Mouse (Mus musculus) embryonic facial prominence, embryonic 11.5 days (tissue): Measurements from ENCODE around the gene Xylt1. TPM values are rescaled to one million over a fixed set of nuclear protein-coding genes. Genes with fewer than 3 reads are reported as not detected.

Experiments
- ATAC-seq: fragments of 200-750 bp; cut with Nextera tagmentation; replicated peaks from 2 replicates; pipeline ENCODE4 v1.8.0; 2017; ENCODE audit warnings: low read depth; ENCODE audit not compliant: insufficient number of reproducible peaks, low FRiP score, low TSS enrichment
- DNase-seq: peaks from one replicate; pipeline ENCODE4 v3.0.0-alpha.2; 2015; ENCODE audit warnings: low spot score
- H3K27ac ChIP-seq: fragments of 300-500 bp; sonication (generic); replicated peaks from 2 replicates; pipeline ENCODE4 v1.5.1; 2014; ENCODE audit warnings: mild to moderate bottlenecking, low read depth, low read length, control low read depth
- H3K27me3 ChIP-seq: fragments of 300-500 bp; sonication (generic); 2 replicates; pipeline ENCODE4 v1.6.1; 2014; ENCODE audit warnings: mild to moderate bottlenecking, low read length, moderate library complexity, mixed read lengths; ENCODE audit not compliant: control insufficient read depth, insufficient read depth
- H3K36me3 ChIP-seq: fragments of 300-500 bp; sonication (generic); replicated peaks from 2 replicates; pipeline ENCODE4 v1.6.1; 2014; ENCODE audit warnings: low read depth, mild to moderate bottlenecking, low read length, moderate library complexity, mixed read lengths; ENCODE audit not compliant: control insufficient read depth, insufficient read depth
- H3K4me1 ChIP-seq: fragments of 300-500 bp; sonication (generic); 2 replicates; pipeline ENCODE4 v1.6.1; 2014; ENCODE audit warnings: low read length, mixed read lengths; ENCODE audit not compliant: control insufficient read depth, insufficient read depth
- H3K4me2 ChIP-seq: fragments of 300-500 bp; sonication (generic); 2 replicates; pipeline ENCODE4 v1.6.1; 2014; ENCODE audit warnings: low read depth, mild to moderate bottlenecking, control low read depth, low read length, moderate library complexity
- H3K4me3 ChIP-seq: fragments of 300-500 bp; sonication (generic); 2 replicates; pipeline ENCODE4 v1.5.1; 2014; ENCODE audit warnings: low read depth, low read length, control low read depth
- H3K9ac ChIP-seq: fragments of 300-500 bp; sonication (generic); replicated peaks from 2 replicates; pipeline ENCODE4 v1.6.1; 2014; ENCODE audit warnings: mild to moderate bottlenecking, control low read depth, low read length
- H3K9me3 ChIP-seq: fragments of 300-500 bp; sonication (generic); replicated peaks from 2 replicates; pipeline ENCODE4 v1.6.1; 2016; ENCODE audit warnings: mild to moderate bottlenecking, low read length, inconsistent platforms, mixed read lengths; ENCODE audit not compliant: control insufficient read depth
- WGBS: fragments of 180-500 bp; shearing (Covaris S2); extraction: QIAGEN DNeasy Blood & Tissue Kit; methylation state at CpG from one replicate; pipeline ENCODE4 v1.1.7; 2014; 5-methylcytosine and 5-hydroxymethylcytosine counted together
- polyA plus RNA-seq: library from polyadenylated mRNA; unstranded; fragments of >200 nt; fragmentation: Nextera tagmentation; extraction: Ambion mirVana; gene quantifications from 2 replicates; pipeline ENCODE4 v1.2.1, GENCODE M21; 2014

Gene Xylt1
- polyA plus RNA-seq, 1 experiment from 2014 or later: 1.4 TPM

DNA sequence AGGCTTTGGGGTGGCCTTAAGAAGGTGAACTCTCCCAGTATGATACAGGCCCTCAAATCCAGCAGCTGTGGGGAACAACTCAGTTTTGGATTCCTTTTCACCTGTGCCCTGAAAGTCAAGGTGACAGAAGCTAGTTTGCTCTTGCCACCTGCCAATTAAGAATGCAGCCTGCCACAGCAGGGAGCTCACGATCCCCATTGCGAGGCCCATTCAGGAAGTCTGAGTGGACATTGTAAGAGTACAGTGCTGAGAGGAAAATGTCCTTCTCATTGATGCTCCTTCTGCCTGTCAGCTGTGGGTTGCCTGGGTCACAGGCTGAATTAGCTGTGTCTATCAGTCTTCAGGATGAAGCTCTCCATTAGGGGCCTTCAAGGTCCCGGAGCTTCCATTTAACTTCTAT is 49.1 kb downstream of the Xylt1 start:
- Histone ChIP-seq H3K9ac (no peak overlapping the region), H3K9me3 (no peaks in the 10 kb centered on the region), H3K4me3 (no peak overlapping the region), H3K27ac (no peak overlapping the region), H3K27me3 (no peaks in the 10 kb centered on the region), H3K4me2 (no peak overlapping the region), H3K36me3 (no peaks in the 10 kb centered on the region), H3K4me1 (no peaks in the 10 kb centered on the region; the same call in 1 of the 2 replicates)
- WGBS: 80% methylated on average over 3 of the region's 3 CpGs
- no peak for DNase-seq
- no peak for ATAC-seq

- DNase-seq: no peak
These were observed 49.7 kb downstream of the Xylt1 start for GRCm38 (mm10) chr7:117430361-117430935.

DNA sequence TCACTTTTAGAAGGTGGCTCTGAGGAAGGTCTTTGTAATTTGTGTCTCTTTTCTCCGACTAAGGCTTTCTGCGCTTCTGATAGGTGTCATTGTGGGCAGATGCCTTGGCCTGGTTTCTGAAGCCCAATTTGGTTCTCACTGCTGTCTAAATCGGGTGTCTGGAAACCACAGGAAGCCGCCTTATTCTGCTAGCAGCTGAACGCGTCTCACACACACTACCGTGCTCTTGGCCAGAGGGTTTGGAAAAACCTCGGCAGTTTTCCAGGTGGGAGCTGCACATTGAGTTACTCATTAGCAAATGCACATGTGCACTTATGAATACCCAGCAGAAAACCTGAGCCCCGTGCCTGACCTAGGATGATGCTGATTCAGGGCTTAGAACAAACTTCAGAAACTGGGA is 52.9 kb downstream of the Xylt1 start:
- no peak overlapping the region for H3K4me3 ChIP-seq
- 85% methylated on average over 9 of the region's 9 CpGs for WGBS
- no peaks in the 10 kb centered on the region for H3K27me3 ChIP-seq
- ATAC-seq (no peak), DNase-seq (no peak)
- no peaks in the 10 kb centered on the region for H3K9me3 ChIP-seq
- no peak overlapping the region for H3K4me2 ChIP-seq
- H3K4me1 ChIP-seq: no peaks in the 10 kb centered on the region; the same call in 1 of the 2 replicates
- H3K27ac ChIP-seq: no peak overlapping the region
- H3K36me3 ChIP-seq: no peaks in the 10 kb centered on the region
- no peak overlapping the region for H3K9ac ChIP-seq

More at GRCm38 (mm10) chr7:117430361-117430935, 49.7 kb downstream of the Xylt1 start:
- H3K4me3 ChIP-seq: no peak overlapping the region
- H3K27me3 ChIP-seq: no peaks in the 10 kb centered on the region
- no peaks in the 10 kb centered on the region; the same call in 1 of the 2 replicates for H3K4me1 ChIP-seq
- no peaks in the 10 kb centered on the region for H3K9me3 ChIP-seq
- no peak for ATAC-seq
- 89% methylated on average over 5 of the region's 5 CpGs for WGBS
- no peak overlapping the region for H3K4me2 ChIP-seq
- no peak overlapping the region for H3K9ac ChIP-seq
- H3K36me3 ChIP-seq: no peaks in the 10 kb centered on the region
- H3K27ac ChIP-seq: no peak overlapping the region

GRCm38 (mm10) chr7:117435091-117435490 is 54.3 kb downstream of the Xylt1 start:
- Histone ChIP-seq H3K4me2 (no peak overlapping the region), H3K27me3 (no peaks in the 10 kb centered on the region), H3K27ac (no peak overlapping the region), H3K36me3 (no peaks in the 10 kb centered on the region), H3K4me1 (no peaks in the 10 kb centered on the region), H3K9me3 (no peaks in the 10 kb centered on the region), H3K9ac (no peak overlapping the region), H3K4me3 (no peak overlapping the region)
- DNase-seq (no peak), ATAC-seq (no peak)
- 50% methylated on average over 3 of the region's 3 CpGs for WGBS

DNA sequence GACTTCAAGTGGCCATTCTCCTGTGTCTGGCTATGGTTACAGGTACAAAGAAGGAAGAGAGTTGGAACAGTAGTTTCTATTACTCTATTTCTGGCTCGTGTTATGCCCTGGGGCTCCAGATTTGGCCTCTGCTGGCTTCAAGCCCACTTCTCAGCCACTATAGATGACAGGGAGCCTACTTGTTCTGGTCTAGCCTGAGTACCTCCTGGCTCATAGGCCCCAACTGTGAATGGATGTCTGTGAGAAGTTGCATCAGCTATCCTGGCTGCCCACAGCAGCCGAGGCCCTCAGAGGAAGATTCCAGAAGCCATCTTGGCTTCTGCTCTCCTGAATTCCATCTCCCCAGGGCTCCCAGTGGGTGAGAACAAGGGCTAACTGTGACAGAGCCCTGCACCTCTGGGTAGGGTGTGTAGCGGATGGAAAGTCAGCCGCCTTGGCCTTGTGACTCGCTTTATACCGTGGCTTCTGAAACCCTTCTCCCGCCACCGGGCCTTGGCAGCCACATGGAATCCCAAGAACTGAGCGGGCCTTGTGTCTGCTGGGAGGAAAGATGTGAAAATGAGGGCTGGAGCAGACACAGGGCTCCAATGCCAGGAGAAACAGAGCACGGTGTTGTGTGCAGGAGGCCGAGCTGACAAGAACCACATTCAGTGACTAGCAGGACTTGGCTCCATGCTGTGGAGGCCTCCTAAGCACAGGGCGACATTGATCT is 55.1 kb downstream of the Xylt1 start:
- no peaks in the 10 kb centered on the region for H3K4me1 ChIP-seq
- H3K36me3 ChIP-seq: no peaks in the 10 kb centered on the region
- H3K9me3 ChIP-seq: no peaks in the 10 kb centered on the region
- DNase-seq (no peak), ATAC-seq (no peak)
- no peaks in the 10 kb centered on the region for H3K27me3 ChIP-seq
- H3K4me2 ChIP-seq: no peak overlapping the region
- H3K27ac ChIP-seq: no peak overlapping the region
- no peak overlapping the region for H3K9ac ChIP-seq
- 85% methylated on average over 12 of the region's 12 CpGs for WGBS
- no peak overlapping the region for H3K4me3 ChIP-seq

DNA sequence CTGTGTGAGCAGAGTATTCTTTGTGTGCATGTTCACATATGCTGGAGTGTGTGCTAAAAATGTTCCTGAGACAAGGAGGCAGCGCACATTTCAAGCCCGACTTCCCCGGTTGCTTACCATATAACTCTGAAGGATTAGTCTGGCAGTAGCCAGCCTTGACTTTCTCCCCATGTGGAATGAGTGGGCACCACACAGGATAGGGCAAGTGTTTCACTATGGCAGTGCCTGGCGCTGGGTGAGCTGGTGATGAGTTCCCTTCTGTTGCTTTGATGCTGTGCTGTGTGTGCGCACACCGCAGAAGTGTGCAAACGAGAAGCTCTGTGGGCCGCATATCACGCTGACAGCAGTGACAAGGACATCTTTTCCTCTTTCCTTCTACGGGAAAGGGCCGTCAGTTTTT is 56.1 kb downstream of the Xylt1 start:
- H3K36me3 ChIP-seq: no peaks in the 10 kb centered on the region
- DNase-seq (no peak), ATAC-seq (no peak)
- no peaks in the 10 kb centered on the region for H3K27me3 ChIP-seq
- no peaks in the 10 kb centered on the region for H3K9me3 ChIP-seq
- no peak overlapping the region for H3K4me2 ChIP-seq
- no peak overlapping the region for H3K9ac ChIP-seq
- 91% methylated on average over 11 of the region's 11 CpGs for WGBS
- H3K4me1 ChIP-seq: no peaks in the 10 kb centered on the region
- no peak overlapping the region for H3K27ac ChIP-seq
- H3K4me3 ChIP-seq: no peak overlapping the region

DNA sequence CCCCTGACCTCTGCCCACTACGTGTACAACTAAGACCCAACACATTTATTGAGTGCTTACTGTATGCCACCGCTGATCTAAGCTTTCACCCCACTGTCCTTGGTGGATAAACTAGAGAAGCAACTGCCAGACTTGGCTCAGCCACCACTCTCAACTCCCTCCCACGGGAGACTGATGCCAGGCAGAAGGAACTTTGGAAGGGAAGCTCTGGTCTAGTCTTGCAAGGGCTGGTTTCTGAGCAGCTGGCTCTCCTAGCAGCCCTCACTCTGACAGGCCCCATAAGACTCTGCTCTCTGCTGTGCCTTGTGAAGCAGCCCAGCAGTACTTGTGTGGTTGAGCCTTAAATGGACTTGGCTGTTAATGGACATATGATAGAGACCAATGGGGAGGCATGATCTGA is 60.2 kb downstream of the Xylt1 start:
- 85% methylated on average over 3 of the region's 3 CpGs for WGBS
- Histone ChIP-seq H3K4me3 (no peak overlapping the region), H3K4me1 (no peaks in the 10 kb centered on the region), H3K27me3 (no peaks in the 10 kb centered on the region), H3K36me3 (no peaks in the 10 kb centered on the region), H3K9me3 (no peaks in the 10 kb centered on the region), H3K9ac (no peak overlapping the region), H3K27ac (no peak overlapping the region), H3K4me2 (no peak overlapping the region)
- DNase-seq: no peak
- ATAC-seq: no peak

- no peak overlapping the region for H3K9ac ChIP-seq
- no peak overlapping the region for H3K27ac ChIP-seq
- H3K4me3 ChIP-seq: no peak overlapping the region
- H3K9me3 ChIP-seq: no peaks in the 10 kb centered on the region
- no peak overlapping the region for H3K4me2 ChIP-seq
- no peaks in the 10 kb centered on the region for H3K27me3 ChIP-seq
- H3K36me3 ChIP-seq: no peaks in the 10 kb centered on the region
- H3K4me1 ChIP-seq: no peaks in the 10 kb centered on the region
- no peak for ATAC-seq
- 89% methylated on average over 2 of the region's 2 CpGs for WGBS
- DNase-seq: no peak
These were observed 61.9 kb downstream of the Xylt1 start for GRCm38 (mm10) chr7:117442639-117443038.
